Mouse (Mus musculus): ENCODE results near the gene Elavl2.

Gene Elavl2

GRCm38 (mm10) chr4:91400423-91400822 lies at the start of gene Elavl2:
TSS of gene Elavl2 (minus strand) at chr4:91400785.
- Histone ChIP-seq H3K27me3 (ENCODE audit: insufficient read depth, low read length) (peaks cover 21% of the 10 kb centered on the region), H3K4me1 (replicated peaks; ENCODE audit: low read depth, low read length) (peaks cover 19% of the 10 kb centered on the region), H3K36me3 (ENCODE audit: insufficient read depth, low read length) (no peaks in the 10 kb centered on the region), H3K4me3 (replicated peaks; ENCODE audit: low read length) (peak within 1 kb of the TSS; percentile 80), H3K9me3 (ENCODE audit: low read length) (no peaks in the 10 kb centered on the region)
- no peak for TF ChIP-seq CTCF (conservative IDR thresholded peaks at IDR 0.05; ENCODE audit: low read length)
- no peak for TF ChIP-seq POU5F1 (IDR thresholded peaks at IDR 0.05; ENCODE audit: borderline replicate concordance, low read length)
- no peak for TF ChIP-seq NANOG (IDR thresholded peaks at IDR 0.05; ENCODE audit: borderline replicate concordance, low read length)

GRCm38 (mm10) chr4:91447887-91448286 lies 47.3 kb upstream of the Elavl2 start:
- H3K27me3 ChIP-seq (ENCODE audit: insufficient read depth, low read length) = 0 out of 2 replicates have a peak, but pooled peaks cover 2% of the 10 kb centered on the region
- H3K36me3 ChIP-seq (ENCODE audit: insufficient read depth, low read length) = no peaks in the 10 kb centered on the region
- no peak overlapping the region for H3K4me3 ChIP-seq (replicated peaks; ENCODE audit: low read length)
- H3K4me1 ChIP-seq (replicated peaks; ENCODE audit: low read depth, low read length) = peaks cover 15% of the 10 kb centered on the region
- H3K9me3 ChIP-seq (ENCODE audit: low read length) = no peaks in the 10 kb centered on the region
- TF ChIP-seq POU5F1 (IDR thresholded peaks at IDR 0.05; ENCODE audit: borderline replicate concordance, low read length) (peak; percentile 92), NANOG (IDR thresholded peaks at IDR 0.05; ENCODE audit: borderline replicate concordance, low read length) (peak; percentile 83; the same call in 1 of the 2 replicates), CTCF (conservative IDR thresholded peaks at IDR 0.05; ENCODE audit: low read length) (no peak)

- H3K36me3 ChIP-seq (ENCODE audit: insufficient read depth, low read length) = no peaks in the 10 kb centered on the region
- H3K4me1 ChIP-seq (replicated peaks; ENCODE audit: low read depth, low read length) = no peaks in the 10 kb centered on the region
- no peaks in the 10 kb centered on the region for H3K9me3 ChIP-seq (ENCODE audit: low read length)
- H3K4me3 ChIP-seq (replicated peaks; ENCODE audit: low read length) = no peak overlapping the region
- TF ChIP-seq NANOG (IDR thresholded peaks at IDR 0.05; ENCODE audit: borderline replicate concordance, low read length) (no peak), CTCF (conservative IDR thresholded peaks at IDR 0.05; ENCODE audit: low read length) (no peak), POU5F1 (IDR thresholded peaks at IDR 0.05; ENCODE audit: borderline replicate concordance, low read length) (no peak)
- H3K27me3 ChIP-seq (ENCODE audit: insufficient read depth, low read length) = no peaks in the 10 kb centered on the region
Measured at GRCm38 (mm10) chr4:91415582-91415981, 15.0 kb upstream of the Elavl2 start.

GRCm38 (mm10) chr4:91405047-91405446 lies 4.5 kb upstream of the Elavl2 start:
- Histone ChIP-seq H3K9me3 (ENCODE audit: low read length) (no peaks in the 10 kb centered on the region), H3K4me3 (replicated peaks; ENCODE audit: low read length) (no peak overlapping the region), H3K27me3 (ENCODE audit: insufficient read depth, low read length) (peaks cover 21% of the 10 kb centered on the region), H3K36me3 (ENCODE audit: insufficient read depth, low read length) (no peaks in the 10 kb centered on the region), H3K4me1 (replicated peaks; ENCODE audit: low read depth, low read length) (0 out of 2 replicates have a peak, but pooled peaks cover 4% of the 10 kb centered on the region)
- TF ChIP-seq NANOG (IDR thresholded peaks at IDR 0.05; ENCODE audit: borderline replicate concordance, low read length) = no peak
- no peak for TF ChIP-seq CTCF (conservative IDR thresholded peaks at IDR 0.05; ENCODE audit: low read length)
- no peak for TF ChIP-seq POU5F1 (IDR thresholded peaks at IDR 0.05; ENCODE audit: borderline replicate concordance, low read length)

- H3K4me1 ChIP-seq (replicated peaks; ENCODE audit: low read depth, low read length) = peaks cover 19% of the 10 kb centered on the region
- peaks cover 21% of the 10 kb centered on the region for H3K27me3 ChIP-seq (ENCODE audit: insufficient read depth, low read length)
- H3K4me3 ChIP-seq (replicated peaks; ENCODE audit: low read length) = peak overlapping the region; percentile 80
- TF ChIP-seq NANOG (IDR thresholded peaks at IDR 0.05; ENCODE audit: borderline replicate concordance, low read length) = no peak
- TF ChIP-seq CTCF (conservative IDR thresholded peaks at IDR 0.05; ENCODE audit: low read length) = no peak
- TF ChIP-seq POU5F1 (IDR thresholded peaks at IDR 0.05; ENCODE audit: borderline replicate concordance, low read length) = no peak
- H3K9me3 ChIP-seq (ENCODE audit: low read length) = no peaks in the 10 kb centered on the region
- no peaks in the 10 kb centered on the region for H3K36me3 ChIP-seq (ENCODE audit: insufficient read depth, low read length)
Measured at GRCm38 (mm10) chr4:91399510-91400196, 932 bp downstream of the Elavl2 start.

GRCm38 (mm10) chr4:91391987-91392598 lies 8.5 kb downstream of the Elavl2 start:
- no peak for TF ChIP-seq CTCF (conservative IDR thresholded peaks at IDR 0.05; ENCODE audit: low read length)
- no peak for TF ChIP-seq POU5F1 (IDR thresholded peaks at IDR 0.05; ENCODE audit: borderline replicate concordance, low read length)
- TF ChIP-seq NANOG (IDR thresholded peaks at IDR 0.05; ENCODE audit: borderline replicate concordance, low read length) = no peak
- Histone ChIP-seq H3K36me3 (ENCODE audit: insufficient read depth, low read length) (no peaks in the 10 kb centered on the region), H3K4me3 (replicated peaks; ENCODE audit: low read length) (no peak overlapping the region), H3K9me3 (ENCODE audit: low read length) (no peaks in the 10 kb centered on the region), H3K27me3 (ENCODE audit: insufficient read depth, low read length) (no peaks in the 10 kb centered on the region), H3K4me1 (replicated peaks; ENCODE audit: low read depth, low read length) (no peaks in the 10 kb centered on the region)

- no peaks in the 10 kb centered on the region for H3K36me3 ChIP-seq (ENCODE audit: insufficient read depth, low read length)
- no peak overlapping the region for H3K4me3 ChIP-seq (replicated peaks; ENCODE audit: low read length)
- no peaks in the 10 kb centered on the region for H3K27me3 ChIP-seq (ENCODE audit: insufficient read depth, low read length)
- H3K9me3 ChIP-seq (ENCODE audit: low read length) = no peaks in the 10 kb centered on the region
- H3K4me1 ChIP-seq (replicated peaks; ENCODE audit: low read depth, low read length) = no peaks in the 10 kb centered on the region
- TF ChIP-seq POU5F1 (IDR thresholded peaks at IDR 0.05; ENCODE audit: borderline replicate concordance, low read length) (no peak), NANOG (IDR thresholded peaks at IDR 0.05; ENCODE audit: borderline replicate concordance, low read length) (no peak), CTCF (conservative IDR thresholded peaks at IDR 0.05; ENCODE audit: low read length) (no peak)
Measured at GRCm38 (mm10) chr4:91387701-91388100, 12.9 kb downstream of the Elavl2 start.

GRCm38 (mm10) chr4:91381201-91381627 lies 19.4 kb downstream of the Elavl2 start:
- Histone ChIP-seq H3K4me1 (replicated peaks; ENCODE audit: low read depth, low read length) (peaks cover 37% of the 10 kb centered on the region), H3K9me3 (ENCODE audit: low read length) (no peaks in the 10 kb centered on the region), H3K36me3 (ENCODE audit: insufficient read depth, low read length) (no peaks in the 10 kb centered on the region), H3K27me3 (ENCODE audit: insufficient read depth, low read length) (peaks cover 16% of the 10 kb centered on the region), H3K4me3 (replicated peaks; ENCODE audit: low read length) (peak overlapping the region; percentile 43)
- TF ChIP-seq NANOG (IDR thresholded peaks at IDR 0.05; ENCODE audit: borderline replicate concordance, low read length) (no peak), CTCF (conservative IDR thresholded peaks at IDR 0.05; ENCODE audit: low read length) (no peak), POU5F1 (IDR thresholded peaks at IDR 0.05; ENCODE audit: borderline replicate concordance, low read length) (no peak)
